Mouse (Mus musculus) heart, adult 18-20 months (tissue): ENCODE data around the gene Lrrc25. TPM values are rescaled to one million over a fixed set of nuclear protein-coding genes. Genes with fewer than 3 reads are reported as not detected.
A peak's percentile ranks its signal among the peaks of the same experiment; 100 is the strongest.

Experiments used
- DNase-seq, 2 experiments: peaks; one replicate each; pipeline ENCODE4 v3.0.0; 2021 to 2022; ENCODE audit warnings: mixed read lengths in 1 of 2
- total RNA-seq, 2 experiments: library from RNA; stranded (reverse); gene quantifications; 2 replicates each; pipeline ENCODE4 v1.2.3; 2021

Lrrc25 gene
- total RNA-seq, 2 experiments from 2014 or later = 1.6 to 2.5 TPM

- DNase-seq = peak; percentile 29 to 63
Measured at GRCm38 (mm10) chr8:70616645-70617044, 690 bp downstream of the Lrrc25 start.

GRCm38 (mm10) chr8:70617985-70618384, 2.0 kb downstream of the Lrrc25 start:
- no peak for DNase-seq

DNA sequence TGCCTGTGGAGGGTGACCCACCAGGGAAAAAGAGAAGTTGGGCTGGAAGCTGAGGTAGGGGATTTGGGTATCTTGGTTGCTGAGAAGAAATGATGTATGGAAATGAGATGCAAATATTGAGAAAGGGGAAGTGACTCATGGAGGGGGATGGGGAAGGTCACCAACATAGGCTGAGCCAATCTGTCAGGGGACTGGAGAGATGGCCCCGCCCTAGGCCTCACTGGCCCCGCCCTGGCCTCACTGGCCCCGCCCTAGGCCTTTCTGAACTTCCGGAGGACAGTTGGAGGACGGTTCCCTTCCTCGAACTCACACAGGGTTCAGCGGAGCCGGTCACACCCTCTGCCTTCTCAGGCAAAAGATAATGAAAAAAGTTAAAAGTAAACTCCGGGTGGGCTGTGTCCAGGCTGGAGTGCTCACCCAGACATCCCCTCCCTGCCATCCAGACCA, 3.0 kb downstream of the Lrrc25 start:
- peak; percentile 50 to 83 for DNase-seq

DNA sequence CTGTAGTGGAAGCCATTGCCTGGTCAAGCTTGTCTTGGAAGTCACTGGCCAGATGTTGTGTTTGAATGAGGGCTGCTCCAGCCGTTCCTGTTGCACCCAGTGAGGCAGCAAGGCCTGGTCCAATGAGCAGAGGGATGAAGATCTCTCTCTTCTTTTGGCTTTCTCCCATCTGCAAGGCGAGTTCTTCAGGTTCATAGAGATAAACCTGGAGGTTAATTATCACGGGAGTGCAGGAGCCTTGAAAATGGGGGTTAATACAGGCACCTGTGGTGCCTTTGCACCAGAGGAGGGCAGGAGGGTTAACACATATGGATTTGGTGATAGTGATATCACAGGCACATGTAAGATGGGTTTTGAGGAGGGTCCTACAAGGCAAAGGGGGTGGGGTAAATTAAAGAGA, 6.3 kb downstream of the Lrrc25 start:
- DNase-seq = no peak

- DNase-seq = peak; percentile 58 to 78
Measured at GRCm38 (mm10) chr8:70625104-70625503, 9.1 kb downstream of the Lrrc25 start.

- no peak for DNase-seq
Measured at GRCm38 (mm10) chr8:70627041-70627440, 11.1 kb downstream of the Lrrc25 start.

DNA sequence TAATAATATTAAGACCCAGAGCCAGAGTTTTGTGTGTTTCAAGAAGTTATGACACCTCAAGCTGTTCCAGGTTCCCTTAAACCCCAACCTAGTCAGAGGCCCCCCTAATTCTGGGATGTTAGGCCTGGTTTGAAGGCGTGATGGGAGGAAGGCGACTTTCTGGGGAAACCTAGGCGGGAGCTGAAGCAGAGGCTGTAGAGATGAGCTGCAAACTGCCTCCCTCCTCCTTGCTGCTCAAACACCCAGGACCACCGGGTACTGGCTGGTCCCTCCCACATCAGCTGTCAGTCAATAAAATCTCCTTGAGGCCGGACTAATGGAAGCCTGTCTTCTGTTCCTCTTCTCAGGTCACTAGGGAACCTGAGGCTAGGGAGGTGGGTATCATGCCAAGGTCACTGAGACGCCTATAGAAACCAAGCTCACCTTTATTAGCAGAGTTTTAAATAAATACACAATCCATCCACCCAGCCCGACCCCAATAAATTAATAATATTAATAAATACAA, 13.1 kb downstream of the Lrrc25 start:
- no peak for DNase-seq

DNA sequence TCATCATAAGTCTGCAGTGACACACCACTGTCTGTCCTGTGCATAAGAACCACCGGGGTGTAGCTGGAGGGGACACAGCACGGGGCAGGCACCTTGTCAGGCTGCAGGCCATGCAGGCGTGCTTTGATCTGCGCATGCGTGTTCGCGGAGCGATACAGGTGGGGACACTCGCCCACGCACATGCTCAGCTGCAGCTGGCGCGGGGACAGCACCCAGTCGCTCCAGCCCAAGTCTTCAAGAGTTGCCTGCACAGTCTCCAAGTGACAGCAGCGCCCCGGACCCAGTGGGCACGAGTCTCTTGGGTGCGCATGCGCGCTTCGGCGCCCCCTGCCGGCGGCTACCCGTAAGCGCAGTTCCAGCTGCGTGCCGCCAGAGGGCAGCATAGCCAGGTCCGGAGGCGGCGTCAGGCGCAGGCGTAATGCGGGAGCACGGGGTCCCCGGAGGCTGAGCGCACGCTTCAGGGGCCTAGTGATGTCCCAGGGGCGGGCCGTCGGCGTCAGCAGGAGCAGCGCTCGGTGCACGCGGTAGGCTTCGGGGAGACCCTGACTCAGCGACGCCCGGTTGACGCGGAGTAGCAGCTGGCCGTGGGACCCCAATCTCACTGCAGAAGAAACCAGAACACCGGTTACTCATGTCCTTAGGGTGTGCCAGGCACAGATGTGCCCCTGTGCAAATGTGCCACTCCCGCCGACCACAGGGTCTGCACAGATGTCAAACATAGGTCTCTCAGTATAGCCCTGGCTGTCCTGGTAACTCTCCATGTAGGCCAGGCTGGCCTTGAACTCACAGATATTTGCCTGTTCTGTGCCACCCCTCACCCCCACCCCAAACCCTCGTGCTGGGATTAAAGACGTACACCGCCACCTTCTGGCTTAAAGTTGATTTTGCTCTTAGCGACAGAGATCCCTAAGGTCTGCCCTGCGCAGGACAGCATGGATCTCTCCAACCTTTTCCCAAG, 13.9 kb downstream of the Lrrc25 start:
- DNase-seq = peak; percentile 90 to 92

GRCm38 (mm10) chr8:70630532-70631381, 14.8 kb downstream of the Lrrc25 start:
- peak; percentile 65 to 83 for DNase-seq

DNA sequence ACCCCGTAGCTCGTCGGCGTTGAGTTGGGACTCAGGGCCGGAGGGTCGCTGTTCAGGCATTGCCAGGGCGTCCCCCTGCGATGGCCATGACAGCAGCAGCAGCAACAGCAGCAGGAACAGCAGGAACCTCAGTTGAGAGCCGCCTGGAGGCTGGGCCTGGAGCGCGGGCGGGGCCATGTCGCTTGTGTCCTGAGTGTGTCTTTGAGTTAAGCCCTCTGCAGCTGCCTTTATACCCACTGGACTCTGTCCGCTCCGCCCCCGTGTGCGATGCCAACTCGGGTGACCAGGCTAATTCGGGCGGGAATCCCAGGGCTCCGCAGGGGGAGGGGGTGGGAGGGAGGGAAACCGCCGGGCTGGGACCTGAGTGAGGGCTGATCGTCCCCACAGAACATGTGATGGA, 15.5 kb downstream of the Lrrc25 start:
- peak; percentile 59 to 67 for DNase-seq

DNA sequence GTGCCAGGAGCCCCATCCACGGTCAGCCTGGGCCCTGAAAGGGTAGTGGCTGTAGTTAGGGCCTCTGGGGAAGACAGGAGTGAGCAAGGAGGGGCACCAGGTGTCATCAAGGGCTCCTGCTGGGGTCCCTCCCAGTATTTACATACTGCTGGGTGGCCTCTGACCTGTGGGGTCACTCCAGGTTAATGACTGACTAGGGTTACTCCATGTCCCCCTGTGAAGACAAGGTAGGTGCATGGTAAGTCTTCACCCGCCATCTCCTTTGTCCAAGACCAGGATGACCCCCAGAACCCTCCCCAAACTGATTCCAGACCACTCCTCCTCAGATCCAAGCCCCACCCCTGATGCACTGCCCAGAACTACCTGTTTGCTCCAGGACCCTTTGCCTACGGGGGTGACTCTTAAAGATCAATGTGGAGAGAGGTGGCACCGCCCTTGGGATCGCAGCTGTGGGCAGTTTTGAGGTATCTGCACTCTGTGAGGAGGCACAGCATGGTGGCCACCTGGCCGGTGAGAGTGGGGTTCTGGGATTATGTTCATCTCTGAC, 16.5 kb downstream of the Lrrc25 start, which contains the start of gene Gdf15:
Gdf15 (minus strand) TSS at position 111 of the 547 bp plus-strand sequence.
- no peak for DNase-seq

DNA sequence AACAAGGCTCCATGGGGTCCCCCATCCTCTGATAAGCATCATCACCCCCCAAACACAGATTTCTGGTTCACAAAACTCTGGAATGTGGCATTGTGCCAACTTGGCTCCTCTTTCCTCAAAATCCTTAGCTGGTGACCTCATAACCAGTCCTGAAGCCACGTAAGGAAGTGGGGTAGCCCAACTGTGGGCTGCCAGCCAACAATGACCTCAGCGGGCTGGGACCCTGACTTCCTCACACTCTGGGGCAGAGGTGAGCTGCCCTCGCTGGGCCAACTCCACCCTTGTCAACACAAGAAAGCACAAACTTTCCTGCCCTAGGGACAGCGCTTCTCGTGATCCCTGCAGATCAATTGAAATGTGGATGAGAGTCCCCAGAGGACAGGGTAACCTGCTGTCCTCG, 18.1 kb downstream of the Lrrc25 start:
- peak; percentile 82 to 89 for DNase-seq

- DNase-seq = no peak
Measured at GRCm38 (mm10) chr8:70635527-70635926, 19.6 kb downstream of the Lrrc25 start.

DNA sequence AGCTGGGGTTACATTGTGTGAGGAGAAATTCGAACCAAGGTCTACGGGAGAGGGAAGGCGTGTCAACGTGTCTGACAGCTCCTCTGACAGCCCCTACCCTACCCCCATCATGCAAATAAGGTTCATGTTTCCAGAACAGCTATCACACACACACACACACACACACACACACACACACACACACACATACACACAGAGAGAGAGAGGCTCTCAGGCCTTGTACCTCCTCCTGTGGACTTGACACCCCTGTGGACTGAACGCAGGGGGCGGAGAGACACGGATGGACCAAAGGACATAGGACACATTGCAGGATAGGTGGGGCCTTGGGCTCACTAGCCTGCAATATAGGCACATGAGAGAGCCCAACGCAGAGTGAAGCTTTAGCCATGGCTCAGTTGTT, 20.9 kb downstream of the Lrrc25 start:
- no peak for DNase-seq

DNA sequence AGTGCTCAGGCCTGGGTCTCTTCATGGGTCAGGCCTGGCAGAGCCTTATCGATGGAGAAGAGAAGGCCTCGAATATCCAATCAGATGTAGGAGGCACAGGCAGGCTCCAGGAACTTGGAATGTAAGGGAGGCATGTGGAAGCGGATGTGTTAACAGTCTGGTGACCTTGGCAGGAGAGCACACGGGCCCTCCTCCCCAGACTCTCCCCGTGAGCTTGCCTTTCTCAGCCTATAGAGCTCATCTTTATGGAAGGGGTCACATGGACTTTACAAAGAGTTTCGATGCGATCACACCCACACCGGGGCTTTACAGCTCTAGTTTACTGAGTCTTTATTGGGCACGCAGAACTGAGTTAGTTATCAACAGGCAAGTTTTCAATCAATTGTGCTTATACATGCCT, 22.8 kb downstream of the Lrrc25 start:
- DNase-seq = no peak

DNA sequence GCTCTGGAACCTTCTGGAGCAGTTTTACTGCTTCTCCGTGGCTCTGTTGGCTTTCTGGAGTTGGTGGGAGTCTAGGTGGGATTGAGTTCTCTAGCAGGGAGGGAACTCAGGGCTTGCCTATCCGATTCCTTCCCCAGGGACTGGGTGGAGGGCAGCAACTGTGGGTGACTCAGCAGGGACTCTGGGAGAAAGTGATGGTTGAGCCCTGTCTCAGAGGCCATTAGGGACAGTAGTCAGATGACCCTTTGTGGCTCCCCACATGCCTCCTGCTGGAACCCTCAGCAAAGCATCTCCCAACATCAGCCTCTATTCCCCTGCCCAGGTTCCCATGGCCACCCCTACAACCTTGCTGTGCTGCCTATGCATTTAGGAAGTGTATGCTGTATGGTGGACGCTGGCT, 27.1 kb downstream of the Lrrc25 start:
- DNase-seq = no peak

- DNase-seq = no peak
Measured at GRCm38 (mm10) chr8:70644065-70644464, 28.1 kb downstream of the Lrrc25 start.

GRCm38 (mm10) chr8:70645501-70646224, 29.7 kb downstream of the Lrrc25 start:
- DNase-seq = peak; percentile 70 to 74

DNA sequence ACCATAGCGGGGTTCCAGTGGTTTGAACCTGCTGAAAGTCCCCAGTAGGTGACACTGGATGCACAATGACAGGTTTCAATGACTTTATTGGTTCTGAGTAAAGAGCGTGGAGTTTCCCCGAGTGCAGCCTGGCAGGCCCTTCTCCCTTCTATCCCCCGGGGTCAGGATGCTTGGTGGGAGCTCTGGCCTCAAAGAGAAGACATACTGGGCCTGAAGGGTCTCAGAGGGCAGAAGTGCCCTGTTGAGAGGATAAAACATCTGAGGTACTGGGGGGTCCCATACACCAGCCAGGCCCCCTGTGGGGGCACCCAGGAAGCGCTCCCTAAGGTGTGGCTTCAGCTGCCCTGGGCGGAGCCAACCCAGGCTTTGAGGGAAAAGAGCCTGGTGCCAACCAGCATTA, 30.4 kb downstream of the Lrrc25 start:
- DNase-seq = no peak

GRCm38 (mm10) chr8:70646775-70647174, 30.8 kb downstream of the Lrrc25 start:
- no peak for DNase-seq

DNA sequence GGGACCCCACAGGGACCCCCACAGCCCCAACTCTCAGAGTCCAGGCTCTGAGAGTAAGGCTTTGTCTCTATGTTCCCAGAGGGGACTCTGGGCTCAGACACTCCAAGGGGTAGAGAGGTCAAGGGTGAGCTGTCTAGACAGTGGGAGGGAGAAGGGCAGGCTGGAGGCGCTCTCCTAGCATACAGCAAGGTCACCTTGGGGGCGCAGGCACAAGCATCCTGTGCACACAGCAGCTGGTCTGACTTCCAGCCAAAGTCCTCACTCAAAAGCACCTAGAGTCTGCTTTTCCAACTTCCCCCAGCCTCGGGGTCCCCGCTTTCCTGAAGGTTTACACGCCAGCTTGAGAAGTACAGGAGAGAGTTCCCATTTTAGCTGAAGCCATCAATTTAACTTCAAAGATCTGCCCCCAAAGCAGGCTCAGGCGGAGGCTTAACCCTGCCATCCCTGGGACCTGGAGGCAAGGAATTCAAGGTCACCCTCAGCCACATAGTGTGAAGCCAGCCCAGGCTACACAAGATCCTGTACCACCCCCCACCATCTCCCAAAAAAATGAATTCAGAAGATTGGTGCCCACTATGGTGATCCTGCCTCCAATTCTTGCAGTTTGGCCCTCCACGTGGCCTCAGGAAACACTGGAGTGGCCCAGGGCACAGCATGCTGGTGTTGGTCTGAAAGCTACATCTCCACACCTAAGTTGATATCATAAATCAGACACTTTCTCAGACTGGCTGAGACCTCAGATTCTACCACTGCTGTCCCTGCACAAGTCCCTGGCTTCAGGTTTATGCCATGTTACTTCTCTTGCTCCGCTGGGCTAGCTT, 31.6 kb downstream of the Lrrc25 start:
- DNase-seq = peak; percentile 49 to 56
